Mouse (Mus musculus) MEL (cell line): Measurements from ENCODE around the gene Rnpepl1. TPM values are rescaled to one million over a fixed set of nuclear protein-coding genes. Genes with fewer than 3 reads are reported as not detected.

Experiments
- DNase-seq: peaks from one replicate; pipeline ENCODE4 v3.0.0; 2011; ENCODE audit warnings: low read depth, low spot score
- H3K27ac ChIP-seq: 2 replicates; pipeline ENCODE4 v1.5.1; 2012; ENCODE audit warnings: low read depth, mild to moderate bottlenecking, control low read depth, low read length, moderate library complexity; ENCODE audit not compliant: control insufficient read depth
- H3K27me3 ChIP-seq, 2 experiments: fragments of 150-350 bp in 1 of 2; sonication (generic) in 1 of 2; 2 replicates each; pipeline ENCODE4 v1.6.1; 2012; ENCODE audit warnings: low read length in 2 of 2, mild to moderate bottlenecking in 2 of 2, improper control_type of control experiment in 1 of 2, moderate library complexity in 1 of 2; ENCODE audit not compliant: insufficient read depth in 2 of 2, control insufficient read depth in 1 of 2
- H3K36me3 ChIP-seq, 2 experiments: 2 replicates each; pipeline ENCODE4 v1.6.1; 2012 to 2014; ENCODE audit warnings: low read length in 2 of 2, improper control_type of control experiment in 1 of 2, inconsistent platforms in 1 of 2, mild to moderate bottlenecking in 1 of 2; ENCODE audit not compliant: insufficient read depth in 2 of 2, control insufficient read depth in 1 of 2
- H3K4me1 ChIP-seq, 2 experiments: fragments of 150-350 bp in 1 of 2; sonication (generic) in 1 of 2; 2 replicates each; pipeline ENCODE4 v1.6.1; 2012; ENCODE audit warnings: low read length in 2 of 2, improper control_type of control experiment in 1 of 2, mild to moderate bottlenecking in 1 of 2; ENCODE audit not compliant: insufficient read depth in 2 of 2, control insufficient read depth in 1 of 2
- H3K4me3 ChIP-seq, 2 experiments: fragments of 150-350 bp in 1 of 2; sonication (generic) in 1 of 2; 2 replicates each; pipeline ENCODE4 v1.5.1; 2012; ENCODE audit warnings: low read depth in 2 of 2, low read length in 2 of 2, mild to moderate bottlenecking in 2 of 2, moderate library complexity in 2 of 2, control low read depth in 1 of 2, improper control_type of control experiment in 1 of 2; ENCODE audit not compliant: control insufficient read depth in 1 of 2, insufficient read depth in 1 of 2
- H3K79me2 ChIP-seq: 2 replicates; pipeline ENCODE4 v1.6.1; 2012; ENCODE audit warnings: mild to moderate bottlenecking, low read length, moderate library complexity; ENCODE audit not compliant: control insufficient read depth, poor library complexity, insufficient read depth
- H3K9ac ChIP-seq: 2 replicates; pipeline ENCODE4 v1.6.1; 2012; ENCODE audit warnings: low read depth, mild to moderate bottlenecking, control low read depth, low read length, moderate library complexity; ENCODE audit not compliant: control insufficient read depth, poor library complexity, severe bottlenecking
- H3K9me3 ChIP-seq: fragments of 150-350 bp; sonication (generic); replicated peaks from 2 replicates; pipeline ENCODE4 v1.6.1; 2012; ENCODE audit warnings: mild to moderate bottlenecking, low read length, improper control_type of control experiment, moderate library complexity; ENCODE audit not compliant: insufficient read depth
- BHLHE40 ChIP-seq: IDR thresholded peaks from 2 replicates; pipeline ENCODE4 v1.6.1; 2012; ENCODE audit warnings: low read depth, mild to moderate bottlenecking, inconsistent platforms, low read length, improper control_type of control experiment, borderline replicate concordance
- E2F4 ChIP-seq: IDR thresholded peaks from 2 replicates; pipeline ENCODE4 v1.6.1; 2011; ENCODE audit warnings: low read depth, low read length, improper control_type of control experiment, borderline replicate concordance
- ELF1 ChIP-seq: IDR thresholded peaks from 2 replicates; pipeline ENCODE4 v1.6.1; 2014; ENCODE audit warnings: low read depth, mild to moderate bottlenecking, inconsistent platforms, low read length, improper control_type of control experiment, moderate library complexity
- ETS1 ChIP-seq: IDR thresholded peaks from 2 replicates; pipeline ENCODE4 v1.6.1; 2012; ENCODE audit warnings: low read depth, mild to moderate bottlenecking, inconsistent platforms, low read length, improper control_type of control experiment, moderate library complexity
- GATA1 ChIP-seq: IDR thresholded peaks from 2 replicates; pipeline ENCODE4 v1.6.1; 2011; ENCODE audit warnings: low read depth, low read length, improper control_type of control experiment
- HCFC1 ChIP-seq: IDR thresholded peaks from 2 replicates; pipeline ENCODE4 v1.6.1; 2012; ENCODE audit warnings: low read depth, mild to moderate bottlenecking, inconsistent platforms, low read length, improper control_type of control experiment, moderate library complexity
- JUND ChIP-seq: IDR thresholded peaks from 2 replicates; pipeline ENCODE4 v1.6.1; 2011; ENCODE audit warnings: low read depth, mild to moderate bottlenecking, improper control_type of control experiment, low read length
- MAFK ChIP-seq: IDR thresholded peaks from 2 replicates; pipeline ENCODE4 v1.6.1; 2011; ENCODE audit warnings: low read depth, mild to moderate bottlenecking, low read length, improper control_type of control experiment, borderline replicate concordance
- MYB ChIP-seq: IDR thresholded peaks from 2 replicates; pipeline ENCODE4 v1.6.1; 2011; ENCODE audit warnings: mild to moderate bottlenecking, low read depth, low read length, improper control_type of control experiment
- POLR2AphosphoS2 ChIP-seq: IDR thresholded peaks from 2 replicates; pipeline ENCODE4 v1.6.1; 2011; ENCODE audit warnings: low read length, improper control_type of control experiment
- POLR2AphosphoS5 ChIP-seq: IDR thresholded peaks from 2 replicates; pipeline ENCODE4 v1.6.1; 2012; ENCODE audit warnings: low read depth, borderline replicate concordance, mild to moderate bottlenecking, inconsistent platforms, low read length, moderate library complexity, mixed read lengths
- RCOR1 ChIP-seq: IDR thresholded peaks from 2 replicates; pipeline ENCODE4 v1.6.1; 2012; ENCODE audit warnings: low read depth, mild to moderate bottlenecking, inconsistent platforms, low read length, improper control_type of control experiment
- SIN3A ChIP-seq: IDR thresholded peaks from 2 replicates; pipeline ENCODE4 v1.6.1; 2012; ENCODE audit warnings: low read length, improper control_type of control experiment, inconsistent platforms
- SMC3 ChIP-seq: IDR thresholded peaks from 2 replicates; pipeline ENCODE4 v1.6.1; 2011; ENCODE audit warnings: low read depth, low read length, improper control_type of control experiment
- TAL1 ChIP-seq: IDR thresholded peaks from 2 replicates; pipeline ENCODE4 v1.6.1; 2012; ENCODE audit warnings: mild to moderate bottlenecking, inconsistent platforms, low read length, moderate library complexity, mixed read lengths
- USF1 ChIP-seq: IDR thresholded peaks from 2 replicates; pipeline ENCODE4 v1.6.1; 2014; ENCODE audit warnings: low read depth, mild to moderate bottlenecking, inconsistent platforms, low read length, improper control_type of control experiment, moderate library complexity
- ZNF384 ChIP-seq: IDR thresholded peaks from 2 replicates; pipeline ENCODE4 v1.6.1; 2012; ENCODE audit warnings: low read depth, mild to moderate bottlenecking, inconsistent platforms, low read length, improper control_type of control experiment
- polyA plus RNA-seq, 2 experiments: library from polyadenylated mRNA; stranded (reverse) in 1 of 2; unstranded in 1 of 2; fragments of >175 nt in 1 of 2; fragments of >200 nt in 1 of 2; gene quantifications; 2 replicates each; pipeline versions ENCODE4 v1.2.1 to v1.2.4; 2012; ENCODE audit warnings: low replicate concordance in 2 of 2, low read depth in 1 of 2; ENCODE audit not compliant: insufficient read length in 2 of 2, insufficient read depth in 1 of 2, missing spikeins in 1 of 2
- total RNA-seq: library from RNA; depleted of rRNA; stranded (reverse); fragments of 300-350 nt; gene quantifications from 2 replicates; pipeline ENCODE4 v1.2.3, GENCODE M21; 2012

Gene Rnpepl1
- total and polyA plus RNA-seq, 3 experiments, result 31.1 to 91.0 TPM; not detected in 1

DNA sequence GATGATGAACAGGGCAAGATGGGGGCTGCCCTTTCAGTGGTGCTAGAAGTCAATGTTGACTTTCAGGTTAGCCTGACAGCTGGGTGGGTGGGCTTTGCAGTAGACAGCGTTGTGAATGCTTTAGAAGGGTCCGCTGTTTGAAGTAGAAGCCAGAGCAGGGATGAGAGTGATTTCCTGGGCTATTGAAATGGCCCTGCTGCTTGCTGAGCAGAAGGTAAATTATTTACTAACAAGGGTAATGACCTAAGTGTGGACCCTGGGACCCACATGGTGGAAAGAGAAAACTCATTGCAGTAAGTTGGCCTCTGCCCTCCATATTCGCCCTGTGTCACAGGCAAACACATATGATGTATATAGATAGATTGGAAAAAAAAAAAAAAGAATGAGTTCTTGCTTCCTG is 25.9 kb downstream of the Rnpepl1 start:
- Histone ChIP-seq H3K4me1 (peaks cover 4 to 22% of the 10 kb centered on the region in 2 experiments), H3K4me3 (no peak overlapping the region), H3K36me3 (peaks cover 2 to 13% of the 10 kb centered on the region in 2 experiments; a peak in 3 of 4 replicates), H3K79me2 (peaks cover 12% of the 10 kb centered on the region), H3K27me3 (no peaks in the 10 kb centered on the region), H3K9ac (no peak overlapping the region), H3K27ac (no peak overlapping the region), H3K9me3 (no peaks in the 10 kb centered on the region)
- no peak for DNase-seq
- TF ChIP-seq ETS1, result no peak
- TF ChIP-seq GATA1, result no peak
- no peak for TF ChIP-seq E2F4
- TF ChIP-seq JUND, result no peak
- no peak for TF ChIP-seq SIN3A
- TF ChIP-seq BHLHE40, result no peak
- no peak for TF ChIP-seq TAL1
- no peak for TF ChIP-seq ELF1
- no peak for TF ChIP-seq MAFK
- no peak for TF ChIP-seq SMC3

DNA sequence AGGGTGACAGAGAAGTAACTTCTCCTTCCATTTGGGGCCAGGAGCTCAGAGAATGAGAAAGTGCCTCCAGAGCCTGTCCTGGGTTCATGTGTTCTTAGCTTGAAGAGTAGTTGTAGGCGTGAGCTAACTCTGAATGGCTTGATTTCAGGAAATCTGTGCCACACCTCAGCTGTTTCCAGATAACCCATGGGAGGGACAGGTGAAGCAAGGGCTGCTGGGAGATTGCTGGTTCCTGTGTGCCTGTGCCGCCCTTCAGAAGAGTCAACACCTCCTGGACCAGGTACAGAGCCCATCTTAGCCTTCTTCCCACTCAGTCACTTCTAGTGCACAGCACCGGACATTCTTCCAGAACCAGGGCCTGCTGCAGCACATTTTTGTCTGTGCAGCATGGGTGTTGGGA is 27.2 kb downstream of the Rnpepl1 start:
- no peak overlapping the region for H3K4me3 ChIP-seq
- no peak for DNase-seq
- no peak overlapping the region for H3K9ac ChIP-seq
- H3K36me3 ChIP-seq, result peaks cover 2 to 13% of the 10 kb centered on the region in 2 experiments; a peak in 3 of 4 replicates
- peaks cover 4 to 22% of the 10 kb centered on the region in 2 experiments for H3K4me1 ChIP-seq
- no peaks in the 10 kb centered on the region for H3K9me3 ChIP-seq
- H3K79me2 ChIP-seq, result peaks cover 12% of the 10 kb centered on the region
- no peaks in the 10 kb centered on the region for H3K27me3 ChIP-seq
- H3K27ac ChIP-seq, result no peak overlapping the region
- no peak for TF ChIP-seq ZNF384
- peak; percentile 49; the same call in 1 of the 2 replicates for TF ChIP-seq RCOR1

DNA sequence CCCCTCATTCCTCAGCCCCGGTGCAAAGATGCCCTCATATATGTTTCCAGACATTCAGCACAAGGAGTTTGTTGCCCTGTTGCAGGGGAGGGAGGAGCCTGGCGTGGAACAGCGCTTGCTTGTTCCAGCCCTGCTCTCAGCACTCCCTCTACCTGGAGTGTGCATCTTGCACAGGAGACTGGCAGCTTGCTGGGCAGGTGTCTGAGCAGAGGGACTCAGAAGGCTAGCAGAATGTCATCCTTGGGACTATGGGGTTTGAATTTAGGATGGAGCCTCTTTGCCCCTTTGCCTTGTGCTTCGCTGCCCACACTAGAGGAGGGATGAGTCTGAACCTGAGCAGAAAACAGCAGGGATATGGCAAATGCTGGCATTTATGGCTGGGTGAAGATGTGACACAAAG is 29.2 kb downstream of the Rnpepl1 start:
- peaks cover 2 to 7% of the 10 kb centered on the region in 2 experiments; a peak in 3 of 4 replicates for H3K36me3 ChIP-seq

More for the DNA sequence above, 29.2 kb downstream of the Rnpepl1 start:
- Histone ChIP-seq H3K79me2 (peaks cover 7% of the 10 kb centered on the region), H3K4me1 (peaks cover 2 to 11% of the 10 kb centered on the region in 2 experiments; a peak in 3 of 4 replicates), H3K9ac (no peak overlapping the region), H3K4me3 (no peak overlapping the region), H3K27ac (no peak overlapping the region), H3K27me3 (no peaks in the 10 kb centered on the region), H3K9me3 (no peaks in the 10 kb centered on the region)
- TF ChIP-seq USF1 (no peak), POLR2AphosphoS5 (no peak), MYB (no peak), HCFC1 (no peak), TAL1 (peak; percentile 6; the same call in 1 of the 2 replicates), POLR2AphosphoS2 (no peak), ZNF384 (no peak), JUND (no peak), ELF1 (no peak)
- no peak for DNase-seq
